Comparison of ENCODE assay signal across 10 mouse cellular contexts in the genomic region with DNA sequence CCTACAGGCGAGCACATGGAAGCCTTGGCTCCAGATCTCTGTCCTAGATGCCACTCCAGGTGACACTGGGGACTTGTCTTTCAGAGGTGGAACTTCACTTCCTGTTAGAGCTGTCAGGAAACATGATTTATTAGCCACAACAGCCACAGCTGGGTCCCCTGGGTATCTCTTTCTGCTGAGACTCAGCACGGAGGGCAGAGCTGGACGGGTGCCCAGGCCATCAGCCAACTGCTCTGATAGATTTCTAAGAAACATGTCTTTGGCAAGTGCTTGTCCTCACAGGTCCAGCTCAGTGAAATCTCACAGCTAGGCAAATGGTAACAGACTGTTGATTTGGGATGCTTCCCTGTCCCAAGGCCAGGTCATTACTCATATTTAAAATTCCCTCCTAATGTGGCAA. TPM values are rescaled to one million over a fixed set of nuclear protein-coding genes. Genes with fewer than 3 reads are reported as not detected.
DNase-seq lines count a peak whose midpoint lies in the region; ATAC-seq and TF ChIP-seq lines count a peak whose summit lies in the region.
"Had no signal": no experiment of that assay in that cellular context is flagged by ENCODE, and none has a peak within 500 bp of the region (broad histone marks: within the 10 kb centered on the region; RNA-seq: fewer than 3 reads in every experiment).

No protein-coding gene starts in this region.

- no peak for ATAC-seq in liver, embryonic 11.5 days (replicated peaks; ENCODE audit: low FRiP score)

- H3K4me1 ChIP-seq in liver, adult 2 months (ENCODE audit: control insufficient read depth, insufficient read depth, low read length), result peaks cover 3% of the 10 kb centered on the region
- no peaks in the 10 kb centered on the region for H3K4me1 ChIP-seq in liver, embryonic 11.5 days (replicated peaks; ENCODE audit: control insufficient read depth, insufficient read depth, low read length)
- peaks cover 3% of the 10 kb centered on the region for H3K4me1 ChIP-seq in thymus, adult 2 months (replicated peaks; ENCODE audit: control insufficient read depth, insufficient read depth, low read length)

- H3K9ac ChIP-seq in liver, adult 2 months (ENCODE audit: low read depth, low read length), result no peak overlapping the region
- H3K9ac ChIP-seq in liver, embryonic 11.5 days (ENCODE audit: low read depth, low read length), result no peak overlapping the region

- H3K79me2 ChIP-seq in liver, adult 2 months (ENCODE audit: control insufficient read depth, insufficient read depth, low read length), result no peaks in the 10 kb centered on the region

- TF ChIP-seq POLR2A in liver, adult 2 months (IDR thresholded peaks at IDR 0.05; ENCODE audit: extremely low read depth, insufficient read depth, low read length), result no peak
- no peak for TF ChIP-seq POLR2A in thymus, adult 2 months (IDR thresholded peaks at IDR 0.05; ENCODE audit: control insufficient read depth, extremely low read depth, insufficient read depth, low read length, poor library complexity)

- 25% methylated on average over 3 of the region's 3 CpGs for WGBS in liver, adult 2 months
- 77% methylated on average over 3 of the region's 3 CpGs for WGBS in liver, embryonic 11.5 days
- WGBS in thymus, adult 2 months, result 26% methylated on average over 3 of the region's 3 CpGs

- peak; percentile 61 for DNase-seq in liver, adult 2 months (ENCODE audit: extremely low read depth, low read depth, low spot score)
- DNase-seq in liver, embryonic 11.5 days (ENCODE audit: low spot score), result no peak
- DNase-seq in adrenal gland, adult 2 months, result peak; percentile 69
- peak; percentile 45 for DNase-seq in fibroblast of lung, adult 2 months (ENCODE audit: low read depth)
- peak; percentile 50 to 74 for DNase-seq in kidney, postnatal 36 days
- no peak for DNase-seq in frontal cortex, adult 2 months (ENCODE audit: extremely low spot score in 1 of 2, low spot score in 1 of 2)
- no peak for DNase-seq in left cerebral cortex, adult 18-20 months (ENCODE audit: low spot score in 2 of 2)
- DNase-seq in thymus, adult 2 months, result no peak

- no peaks in the 10 kb centered on the region for H3K27me3 ChIP-seq in liver, adult 2 months (ENCODE audit: control insufficient read depth, insufficient read depth, low read length)
- no peaks in the 10 kb centered on the region; the same call in 1 of the 2 replicates for H3K27me3 ChIP-seq in liver, embryonic 11.5 days (replicated peaks; ENCODE audit: control insufficient read depth, insufficient read depth, low read length)
- no peaks in the 10 kb centered on the region for H3K27me3 ChIP-seq in thymus, adult 2 months (ENCODE audit: control insufficient read depth, insufficient read depth, low read length)

- no peaks in the 10 kb centered on the region for H3K36me3 ChIP-seq in liver, adult 2 months (ENCODE audit: control insufficient read depth, insufficient read depth, low read length)
- H3K36me3 ChIP-seq in liver, embryonic 11.5 days (ENCODE audit: control insufficient read depth, insufficient read depth, low read length), result no peaks in the 10 kb centered on the region
- H3K36me3 ChIP-seq in thymus, adult 2 months (ENCODE audit: control insufficient read depth, insufficient read depth, low read length), result no peaks in the 10 kb centered on the region

- no peak overlapping the region for H3K27ac ChIP-seq in liver, adult 2 months (replicated peaks; ENCODE audit: insufficient read depth, low read depth, low read length)
- no peak overlapping the region for H3K27ac ChIP-seq in liver, embryonic 11.5 days (ENCODE audit: low read depth, low read length)
- no peak overlapping the region for H3K27ac ChIP-seq in thymus, adult 2 months (ENCODE audit: control insufficient read depth, insufficient read depth, low read length)

- no peak for TF ChIP-seq CTCF in liver, adult 2 months (IDR thresholded peaks at IDR 0.05; ENCODE audit: low read depth, low read length)
- no peak for TF ChIP-seq CTCF in thymus, adult 2 months (IDR thresholded peaks at IDR 0.05; ENCODE audit: borderline replicate concordance, control insufficient read depth, extremely low read depth, insufficient read depth, low read length, poor library complexity)

- no peak overlapping the region for H3K4me2 ChIP-seq in liver, embryonic 11.5 days

- H3K9me3 ChIP-seq in liver, embryonic 11.5 days (ENCODE audit: control insufficient read depth, low read length), result no peaks in the 10 kb centered on the region

- no peak overlapping the region for H3K4me3 ChIP-seq in liver, adult 2 months (ENCODE audit: insufficient read depth, low read depth, low read length)
- H3K4me3 ChIP-seq in liver, embryonic 11.5 days (ENCODE audit: low read depth, low read length), result no peak overlapping the region
- H3K4me3 ChIP-seq in thymus, adult 2 months (ENCODE audit: control insufficient read depth, insufficient read depth, low read length), result no peak overlapping the region

RNA-seq across cellular contexts. Expression of gene Arhgap35, which starts 24.2 kb away (rescaled TPM):
- 30.4 and 38.9 TPM in 2 replicates for total RNA-seq in liver, adult 2 months (2014; rRNA removed)
- polyA plus RNA-seq in liver, adult 2 months (2012; rRNA removed), result 20.7 and 22.2 TPM in 2 replicates
- polyA plus RNA-seq in liver, embryonic 11.5 days (2014; fragmentation: Nextera tagmentation; extraction: Ambion mirVana), result 9.1 and 11.5 TPM in 2 replicates
- 10 to 100 TPM; 62.2 to 64.8 TPM for total RNA-seq in adrenal gland, adult 2 months (2021)
- 21.6 and 26.2 TPM in 2 replicates for polyA plus RNA-seq in adrenal gland, adult 2 months (2012; rRNA removed)
- 47.0 and 50.5 TPM in 2 replicates for polyA plus RNA-seq in frontal cortex, adult 2 months (2012; rRNA removed)
- 100 to 1,000 TPM; 129 to 133 TPM for total RNA-seq in left cerebral cortex, adult 18-20 months (2021)
- 13.4 and 14.4 TPM in 2 replicates for polyA plus RNA-seq in thymus, adult 2 months (2012; rRNA removed)

RNA-seq across cellular contexts. Expression of gene Ceacam15, which starts 36.5 kb away (rescaled TPM):
- total RNA-seq in liver, adult 2 months (2014; rRNA removed), result not detected in 2 replicates
- not detected in 2 replicates for polyA plus RNA-seq in liver, adult 2 months (2012; rRNA removed)
- not detected in 2 replicates for polyA plus RNA-seq in liver, embryonic 11.5 days (2014; fragmentation: Nextera tagmentation; extraction: Ambion mirVana)
- total RNA-seq in adrenal gland, adult 2 months (2021), result not detected
- not detected in 2 replicates for polyA plus RNA-seq in adrenal gland, adult 2 months (2012; rRNA removed)
- polyA plus RNA-seq in frontal cortex, adult 2 months (2012; rRNA removed), result 0.17 and 0.24 TPM in 2 replicates
- total RNA-seq in left cerebral cortex, adult 18-20 months (2021), result not detected
- 0.75 and 0.84 TPM in 2 replicates for polyA plus RNA-seq in thymus, adult 2 months (2012; rRNA removed)
- total RNA-seq: layer of hippocampus, adult 8-10 months had no signal
- polyA plus RNA-seq: neural tube, embryonic 11.5 days had no signal

Comparison
In these comparisons a context has a peak if more than half of its experiments do, and no peak if none do; other contexts are left out.
1. DNase-seq: peak in liver, adult 2 months (single experiment), adrenal gland, adult 2 months (single experiment), fibroblast of lung, adult 2 months (single experiment) and kidney, postnatal 36 days (2 of 2); none in liver, embryonic 11.5 days (single experiment), frontal cortex, adult 2 months (0 of 2), left cerebral cortex, adult 18-20 months (0 of 2) and thymus, adult 2 months (single experiment).